Mouse (Mus musculus) CH12.LX (cell line): ENCODE data around the gene Hic1. TPM values are rescaled to one million over a fixed set of nuclear protein-coding genes. Genes with fewer than 3 reads are reported as not detected.

Experiments used
- DNase-seq: peaks from one replicate; pipeline ENCODE4 v3.0.0-alpha.2; 2013; ENCODE audit errors: extremely low read depth
- H3K27ac ChIP-seq: 2 replicates; pipeline ENCODE4 v1.5.1; 2012; ENCODE audit warnings: low read depth, mild to moderate bottlenecking, control low read depth, moderate library complexity; ENCODE audit not compliant: insufficient read depth
- H3K27me3 ChIP-seq: replicated peaks from 2 replicates; pipeline ENCODE3; 2012; ENCODE audit warnings: inconsistent platforms
- H3K36me3 ChIP-seq, 2 experiments: replicated peaks in 1 of 2; 2 replicates each; pipeline versions ENCODE3 to v1.6.1; 2012; ENCODE audit warnings: inconsistent platforms in 1 of 2, low read length in 1 of 2, mild to moderate bottlenecking in 1 of 2, mixed read lengths in 1 of 2, moderate library complexity in 1 of 2; ENCODE audit not compliant: control insufficient read depth in 1 of 2, insufficient read depth in 1 of 2
- H3K4me1 ChIP-seq, 2 experiments: 2 replicates each; pipeline ENCODE4 v1.6.1; 2012; ENCODE audit warnings: inconsistent platforms in 1 of 2, moderate library complexity in 1 of 2; ENCODE audit not compliant: insufficient read depth in 2 of 2, control insufficient read depth in 1 of 2
- H3K4me2 ChIP-seq: 2 replicates; pipeline ENCODE4 v1.6.1; 2012; ENCODE audit warnings: low read depth, mild to moderate bottlenecking, control low read depth; ENCODE audit not compliant: poor library complexity, insufficient read depth, severe bottlenecking
- H3K4me3 ChIP-seq, 3 experiments: fragments of 150-350 bp in 1 of 3; sonication (generic) in 1 of 3; replicated peaks in 1 of 3; 2 replicates each; pipeline versions ENCODE3 to v1.5.1; 2011 to 2012; ENCODE audit warnings: low read depth in 2 of 3, low read length in 2 of 3, mild to moderate bottlenecking in 2 of 3, moderate library complexity in 2 of 3, control low read depth in 1 of 3, improper control_type of control experiment in 1 of 3, inconsistent platforms in 1 of 3, mixed read lengths in 1 of 3; ENCODE audit not compliant: poor library complexity in 1 of 3
- H3K79me2 ChIP-seq: replicated peaks from 2 replicates; pipeline ENCODE4 v1.6.1; 2012; ENCODE audit warnings: mild to moderate bottlenecking, moderate library complexity; ENCODE audit not compliant: control insufficient read depth, poor library complexity, insufficient read depth, severe bottlenecking; ENCODE audit errors: extremely low read depth
- H3K9ac ChIP-seq: 2 replicates; pipeline ENCODE4 v1.6.1; 2012; ENCODE audit warnings: low read depth, mild to moderate bottlenecking, control low read depth, moderate library complexity; ENCODE audit not compliant: insufficient read depth
- H3K9me3 ChIP-seq: replicated peaks from 2 replicates; pipeline ENCODE3; 2012; ENCODE audit warnings: low read length, inconsistent platforms, mixed read lengths
- BHLHE40 ChIP-seq: IDR thresholded peaks from 2 replicates; pipeline ENCODE4 v1.6.1; 2011; ENCODE audit warnings: mild to moderate bottlenecking, low read depth, low read length, improper control_type of control experiment
- CHD1 ChIP-seq: IDR thresholded peaks from 2 replicates; pipeline ENCODE4 v1.6.1; 2012; ENCODE audit warnings: low read depth, low read length, improper control_type of control experiment, inconsistent platforms
- CHD2 ChIP-seq: IDR thresholded peaks from 2 replicates; pipeline ENCODE4 v1.6.1; 2011; ENCODE audit warnings: low read length, improper control_type of control experiment
- CTCF ChIP-seq, 2 experiments: IDR thresholded peaks in 1 of 2; conservative IDR thresholded peaks in 1 of 2; 2 replicates each; pipeline ENCODE4 v1.5.1; 2011 to 2012; ENCODE audit warnings: low read depth in 2 of 2, low read length in 2 of 2, improper control_type of control experiment in 1 of 2, inconsistent platforms in 1 of 2, mild to moderate bottlenecking in 1 of 2, moderate library complexity in 1 of 2
- E2F4 ChIP-seq: IDR thresholded peaks from 2 replicates; pipeline ENCODE4 v1.6.1; 2011; ENCODE audit warnings: low read depth, low read length, improper control_type of control experiment; ENCODE audit not compliant: insufficient replicate concordance
- EP300 ChIP-seq: IDR thresholded peaks from 2 replicates; pipeline ENCODE4 v1.6.1; 2011; ENCODE audit warnings: low read length, improper control_type of control experiment
- ETS1 ChIP-seq: conservative IDR thresholded peaks from 2 replicates; pipeline ENCODE4 v1.6.1; 2012; ENCODE audit warnings: low read depth, mild to moderate bottlenecking, inconsistent platforms, low read length, improper control_type of control experiment, moderate library complexity
- HCFC1 ChIP-seq: IDR thresholded peaks from 2 replicates; pipeline ENCODE4 v1.6.1; 2012; ENCODE audit warnings: low read depth, mild to moderate bottlenecking, inconsistent platforms, low read length, improper control_type of control experiment
- JUN ChIP-seq: IDR thresholded peaks from 2 replicates; pipeline ENCODE4 v1.6.1; 2011; ENCODE audit warnings: low read depth, mild to moderate bottlenecking, low read length, improper control_type of control experiment, moderate library complexity; ENCODE audit not compliant: insufficient read depth
- MAFK ChIP-seq: IDR thresholded peaks from 2 replicates; pipeline ENCODE4 v1.6.1; 2011; ENCODE audit warnings: low read length, improper control_type of control experiment; ENCODE audit not compliant: insufficient replicate concordance
- MAX ChIP-seq: IDR thresholded peaks from 2 replicates; pipeline ENCODE4 v1.6.1; 2011; ENCODE audit warnings: low read length, improper control_type of control experiment
- MEF2A ChIP-seq: IDR thresholded peaks from 2 replicates; pipeline ENCODE4 v1.6.1; 2014; ENCODE audit warnings: low read depth, mild to moderate bottlenecking, inconsistent platforms, low read length, improper control_type of control experiment, borderline replicate concordance
- MYC ChIP-seq: IDR thresholded peaks from 2 replicates; pipeline ENCODE4 v1.6.1; 2011; ENCODE audit warnings: low read depth, mild to moderate bottlenecking, improper control_type of control experiment, low read length
- NELFE ChIP-seq: IDR thresholded peaks from 2 replicates; pipeline ENCODE4 v1.6.1; 2011; ENCODE audit warnings: low read depth, low read length, improper control_type of control experiment
- NRF1 ChIP-seq: IDR thresholded peaks from 2 replicates; pipeline ENCODE4 v1.6.1; 2014; ENCODE audit warnings: low read depth, mild to moderate bottlenecking, inconsistent platforms, low read length, improper control_type of control experiment, moderate library complexity
- PAX5 ChIP-seq: IDR thresholded peaks from 2 replicates; pipeline ENCODE4 v1.6.1; 2012; ENCODE audit warnings: low read length, inconsistent platforms, mixed read lengths
- RAD21 ChIP-seq: IDR thresholded peaks from 2 replicates; pipeline ENCODE4 v1.6.1; 2011; ENCODE audit warnings: low read depth, mild to moderate bottlenecking, low read length, improper control_type of control experiment, moderate library complexity
- RCOR1 ChIP-seq: conservative IDR thresholded peaks from 2 replicates; pipeline ENCODE4 v1.6.1; 2012; ENCODE audit warnings: low read depth, mild to moderate bottlenecking, inconsistent platforms, low read length, improper control_type of control experiment
- TBP ChIP-seq: conservative IDR thresholded peaks from 2 replicates; pipeline ENCODE4 v1.6.1; 2011; ENCODE audit warnings: low read depth, low read length, improper control_type of control experiment
- TCF12 ChIP-seq: IDR thresholded peaks from 2 replicates; pipeline ENCODE4 v1.6.1; 2014; ENCODE audit warnings: low read depth, mild to moderate bottlenecking, inconsistent platforms, low read length, improper control_type of control experiment
- USF2 ChIP-seq: conservative IDR thresholded peaks from 2 replicates; pipeline ENCODE4 v1.6.1; 2011; ENCODE audit warnings: low read depth, low read length, improper control_type of control experiment
- ZC3H11A ChIP-seq: IDR thresholded peaks from 2 replicates; pipeline ENCODE4 v1.6.1; 2012; ENCODE audit warnings: low read depth, mild to moderate bottlenecking, inconsistent platforms, low read length, improper control_type of control experiment
- ZKSCAN1 ChIP-seq: IDR thresholded peaks from 2 replicates; pipeline ENCODE4 v1.6.1; 2012; ENCODE audit warnings: low read depth, inconsistent platforms, low read length, improper control_type of control experiment, borderline replicate concordance
- ZMIZ1 ChIP-seq: IDR thresholded peaks from 2 replicates; pipeline ENCODE4 v1.6.1; 2012; ENCODE audit warnings: low read depth, mild to moderate bottlenecking, inconsistent platforms, low read length, improper control_type of control experiment
- dilution Hi-C: fragments of 300-500 bp; cut with MboI; formaldehyde crosslinking; loops from 2 replicates; pipeline ENCODE4 v1.14.3; 2020; ENCODE audit warnings: low sequenced_read_pairs; ENCODE audit not compliant: extremely low pct_unique_long_range_greater_than_20kb, extremely low pct_ligation_motif_present
- in situ Hi-C: fragments of 300-500 bp; cut with MboI; formaldehyde crosslinking; loops from 3 replicates; pipeline ENCODE4 v1.14.3; 2019; ENCODE audit warnings: low sequenced_read_pairs, low pct_ligation_motif_present, low pct_unique_long_range_greater_than_20kb, mixed read lengths
- polyA plus RNA-seq: library from polyadenylated mRNA; unstranded; fragments of >175 nt; gene quantifications from 2 replicates; pipeline ENCODE4 v1.2.1, GENCODE M21; 2012; ENCODE audit warnings: low read depth; ENCODE audit not compliant: insufficient read length
- total RNA-seq, 2 experiments: library from RNA; depleted of rRNA; stranded (reverse); fragments of 300-350 nt in 1 of 2; fragments of >200 nt in 1 of 2; gene quantifications; 2 replicates each; pipeline ENCODE4 v1.2.3; 2012 to 2014

Gene Hic1
- total and polyA plus RNA-seq, 3 experiments = 2.9 to 6.4 (median 5.7) TPM

DNA sequence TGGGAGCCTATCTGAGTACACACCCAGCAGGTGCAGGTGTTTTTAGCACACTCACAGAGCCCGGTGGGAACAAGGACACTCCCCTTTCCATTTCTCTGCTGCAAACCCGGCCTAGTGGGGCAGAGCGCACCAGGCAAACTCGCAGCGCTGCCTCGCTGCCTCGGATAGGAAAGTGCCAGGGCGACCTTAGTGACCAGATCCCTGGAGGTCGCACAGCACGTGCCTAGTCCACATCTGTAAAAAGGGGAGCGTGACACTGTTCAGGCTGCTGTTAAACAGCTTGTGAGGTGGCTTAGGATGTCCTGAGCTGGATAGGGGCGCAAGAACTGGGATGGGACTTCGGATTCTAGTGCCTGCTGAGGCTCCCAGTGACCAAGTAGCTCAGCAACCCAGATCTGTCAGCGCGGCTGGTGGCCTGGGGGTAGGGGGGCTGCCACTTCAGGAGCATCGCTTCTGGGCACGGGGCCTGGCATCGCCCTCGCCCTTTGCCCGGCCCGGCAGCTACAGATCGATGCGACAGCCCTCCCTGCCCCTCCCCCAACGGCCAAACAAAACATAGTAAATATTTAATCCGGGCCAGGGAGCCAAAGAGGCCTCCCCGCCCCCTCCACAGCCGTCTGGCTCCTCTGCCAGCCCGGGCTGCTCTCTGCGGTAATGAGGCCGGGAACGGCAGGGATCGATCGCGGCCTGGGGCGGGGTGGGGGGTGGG is 44.2 kb upstream of the Hic1 start:
- no peak overlapping the region for H3K4me2 ChIP-seq
- no peak for DNase-seq

DNA sequence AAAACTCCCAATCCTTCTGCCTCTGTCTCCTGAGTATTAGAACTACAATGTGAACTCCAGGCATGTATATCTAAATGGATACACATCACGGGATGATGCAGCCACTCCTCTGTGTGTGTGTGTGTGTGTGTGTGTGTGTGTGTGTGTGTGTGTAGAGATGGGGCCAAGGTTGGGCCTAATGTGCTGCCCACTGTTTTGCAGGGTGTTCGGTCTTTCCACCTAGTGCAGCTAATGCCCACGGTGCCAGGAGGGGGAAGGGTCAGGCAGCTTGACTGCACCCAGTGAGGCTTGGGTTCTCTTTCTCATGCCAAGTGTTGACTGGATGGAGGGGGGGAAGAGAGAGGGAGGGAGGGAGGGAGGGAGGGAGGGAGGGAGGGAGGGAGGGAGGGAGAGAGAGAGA is 43.6 kb upstream of the Hic1 start:
- Histone ChIP-seq H3K4me1 (peaks cover 4 to 22% of the 10 kb centered on the region in 2 experiments), H3K4me3 (no peak overlapping the region), H3K27me3 (peaks cover 7% of the 10 kb centered on the region), H3K9ac (no peak overlapping the region), H3K9me3 (peaks cover 2% of the 10 kb centered on the region), H3K27ac (no peak overlapping the region), H3K36me3 (no peaks in the 10 kb centered on the region), H3K4me2 (no peak overlapping the region), H3K79me2 (no peaks in the 10 kb centered on the region)
- in situ Hi-C loops = no loop called here
- no peak for DNase-seq
- dilution Hi-C loops = no loop called here
- TF ChIP-seq NRF1 (no peak), MEF2A (no peak), CTCF (conservative IDR thresholded peaks at IDR 0.05 in 1 of 2, IDR thresholded peaks at IDR 0.05 in 1 of 2; ENCODE audit: low read depth in 2 of 2, low read length in 2 of 2) (no peak), NELFE (no peak), USF2 (no peak), HCFC1 (no peak), EP300 (no peak), TCF12 (no peak), ETS1 (no peak)

More for the DNA sequence above, 44.2 kb upstream of the Hic1 start:
- H3K9ac ChIP-seq = no peak overlapping the region
- no peaks in the 10 kb centered on the region for H3K36me3 ChIP-seq
- peaks cover 4 to 22% of the 10 kb centered on the region in 2 experiments for H3K4me1 ChIP-seq
- no peak overlapping the region for H3K27ac ChIP-seq
- H3K27me3 ChIP-seq = peaks cover 7% of the 10 kb centered on the region
- dilution Hi-C loops = no loop called here
- H3K79me2 ChIP-seq = no peaks in the 10 kb centered on the region
- TF ChIP-seq PAX5 = no peak
- peak; percentile 61 for TF ChIP-seq BHLHE40
- no peak overlapping the region for H3K4me3 ChIP-seq
- in situ Hi-C loops = no loop called here
- peaks cover 2% of the 10 kb centered on the region for H3K9me3 ChIP-seq

DNA sequence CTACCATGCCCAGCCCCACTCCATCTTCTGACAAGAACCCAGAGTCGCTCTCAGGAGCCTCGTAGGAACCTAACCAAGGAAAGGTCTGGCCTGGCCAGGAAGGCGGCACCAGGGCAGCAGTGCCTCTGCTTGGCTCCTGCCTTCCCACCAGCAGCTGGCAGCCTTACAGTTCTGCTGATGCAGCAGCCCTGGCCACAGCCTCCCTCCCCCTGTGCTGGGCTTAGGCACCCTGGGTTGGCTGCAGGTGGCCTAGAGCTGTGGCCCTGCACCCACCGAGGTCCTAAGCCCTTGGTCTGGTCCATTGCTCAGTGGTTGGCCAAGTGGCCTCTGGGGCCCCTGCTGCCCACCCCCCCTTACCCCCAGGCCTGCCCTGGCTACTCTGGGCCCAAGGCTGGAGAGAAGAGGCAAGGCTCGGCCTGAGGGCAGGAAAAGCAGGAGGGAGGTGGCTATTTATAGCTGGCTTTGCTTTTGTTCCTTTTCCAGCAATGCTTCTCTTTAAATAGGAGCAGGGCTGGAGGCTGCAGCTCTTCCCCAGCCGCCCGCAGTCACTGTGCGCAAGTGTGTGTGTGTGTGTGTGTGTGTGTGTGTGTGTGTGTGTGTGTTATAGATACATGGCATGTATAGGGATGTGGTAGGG is 42.8 kb upstream of the Hic1 start:
- Histone ChIP-seq H3K27me3 (peaks cover 7% of the 10 kb centered on the region), H3K36me3 (no peaks in the 10 kb centered on the region), H3K4me2 (no peak overlapping the region), H3K79me2 (no peaks in the 10 kb centered on the region), H3K9ac (no peak overlapping the region), H3K4me1 (peaks cover 4 to 22% of the 10 kb centered on the region in 2 experiments), H3K27ac (no peak overlapping the region), H3K4me3 (no peak overlapping the region), H3K9me3 (peaks cover 2% of the 10 kb centered on the region)
- in situ Hi-C loops = no loop called here
- dilution Hi-C loops = no loop called here
- DNase-seq = no peak
- TF ChIP-seq NRF1 (no peak), EP300 (no peak), ZMIZ1 (no peak), MYC (no peak), RAD21 (no peak), JUN (no peak), ZC3H11A (no peak), BHLHE40 (no peak), E2F4 (no peak), TBP (no peak), RCOR1 (no peak), ZKSCAN1 (no peak), MAX (no peak), NELFE (no peak), MAFK (no peak), MEF2A (no peak), CHD1 (no peak), CHD2 (no peak)
